In the genomic region with DNA sequence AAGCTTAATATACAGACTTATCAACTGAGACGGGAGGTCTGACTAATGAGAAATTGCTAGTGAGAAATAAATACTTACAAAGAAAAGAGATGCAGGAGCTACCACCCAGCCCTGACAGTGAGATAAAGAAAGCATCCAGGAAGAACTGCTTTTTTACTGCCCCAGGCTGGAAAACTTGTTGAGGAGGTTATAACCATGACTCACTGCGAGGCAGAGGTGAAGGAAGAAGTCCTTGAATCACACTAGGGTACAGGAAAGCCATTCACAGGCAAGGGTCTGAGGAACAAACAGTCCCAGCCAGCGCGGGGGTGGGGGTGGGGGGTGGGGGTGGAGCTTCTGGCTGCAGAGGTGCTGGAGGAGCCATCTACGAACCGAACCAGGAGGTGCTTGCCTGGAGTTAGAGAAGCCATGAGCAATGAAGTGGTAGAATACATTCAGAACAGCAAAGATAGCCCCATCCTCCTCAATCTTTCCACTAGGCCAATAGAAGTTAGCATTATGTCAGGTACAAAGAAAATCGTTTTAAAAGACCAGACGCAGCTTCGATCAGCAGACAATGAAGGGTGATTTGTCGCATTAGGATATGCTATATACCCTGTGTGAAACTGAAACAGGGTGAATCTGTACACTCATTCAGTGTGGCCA, we compare ENCODE assay signal across 13 mouse cellular contexts. TPM values are rescaled to one million over a fixed set of nuclear protein-coding genes. Genes with fewer than 3 reads are reported as not detected.
DNase-seq lines count a peak whose midpoint lies in the region; ATAC-seq lines count a peak whose summit lies in the region.
"Had no signal": no experiment of that assay in that cellular context is flagged by ENCODE, and none has a peak within 500 bp of the region (broad histone marks: within the 10 kb centered on the region; RNA-seq: fewer than 3 reads in every experiment).

No protein-coding gene starts in this region.

- H3K9me3 ChIP-seq in heart, embryonic 15.5 days (replicated peaks), result no peaks in the 10 kb centered on the region
- H3K9me3 ChIP-seq in neural tube, embryonic 11.5 days (ENCODE audit: control insufficient read depth, low read length), result no peaks in the 10 kb centered on the region
- no peaks in the 10 kb centered on the region for H3K9me3 ChIP-seq in neural tube, embryonic 15.5 days (replicated peaks)
- H3K9me3 ChIP-seq: embryonic facial prominence, embryonic 12.5 days had no signal

- no peaks in the 10 kb centered on the region for H3K4me1 ChIP-seq in heart, embryonic 15.5 days (replicated peaks)
- no peaks in the 10 kb centered on the region for H3K4me1 ChIP-seq in neural tube, embryonic 11.5 days (ENCODE audit: control insufficient read depth, insufficient read depth, low read length)
- 0 out of 2 replicates have a peak, but pooled peaks cover 2% of the 10 kb centered on the region for H3K4me1 ChIP-seq in neural tube, embryonic 15.5 days
- H3K4me1 ChIP-seq: embryonic facial prominence, embryonic 12.5 days had no signal

- H3K27ac ChIP-seq in heart, embryonic 15.5 days, result no peak overlapping the region
- H3K27ac ChIP-seq in neural tube, embryonic 11.5 days (ENCODE audit: low read depth, low read length), result no peak overlapping the region
- no peak overlapping the region for H3K27ac ChIP-seq in neural tube, embryonic 15.5 days (replicated peaks)
- H3K27ac ChIP-seq: embryonic facial prominence, embryonic 12.5 days; left cerebral cortex, adult 2 months had no signal

- ATAC-seq in heart, embryonic 15.5 days (replicated peaks; ENCODE audit: insufficient number of reproducible peaks, insufficient read depth, low FRiP score, low read depth), result no peak
- peak; percentile 45; the same call in 1 of the 2 replicates for ATAC-seq in neural tube, embryonic 11.5 days (ENCODE audit: insufficient read depth, low FRiP score, low TSS enrichment)
- ATAC-seq in neural tube, embryonic 15.5 days (ENCODE audit: low FRiP score), result no peak
- no peak for ATAC-seq in frontal cortex, adult (ENCODE audit: low TSS enrichment)

- WGBS in heart, embryonic 15.5 days, result 29% methylated on average over 10 of the region's 10 CpGs
- WGBS in neural tube, embryonic 11.5 days, result 31% methylated on average over 10 of the region's 10 CpGs
- 27% methylated on average over 10 of the region's 10 CpGs for whole genome bisulfite sequencing in neural tube, embryonic 15.5 days

- H3K4me2 ChIP-seq in heart, embryonic 15.5 days, result peak overlapping the region; percentile 21; the same call in 1 of the 2 replicates
- no peak overlapping the region for H3K4me2 ChIP-seq in neural tube, embryonic 11.5 days (ENCODE audit: low read depth)
- H3K4me2 ChIP-seq in neural tube, embryonic 15.5 days, result peak overlapping the region; percentile 19; the same call in 1 of the 2 replicates
- H3K4me2 ChIP-seq: embryonic facial prominence, embryonic 12.5 days had no signal

- no peak for DNase-seq in heart, adult 11 months
- no peak for DNase-seq in neural tube, embryonic 11.5 days (ENCODE audit: low spot score)
- DNase-seq in neural tube, embryonic 10.5 days (ENCODE audit: extremely low spot score, low spot score), result no peak
- DNase-seq in embryo, embryonic 11 days, result peak; percentile 10
- DNase-seq in spleen, postnatal 4 days (ENCODE audit: low spot score in 2 of 2), result no peak
- DNase-seq: kidney, adult 2 months; lung, postnatal 36 days; thymus, postnatal 36 days had no signal

- no peaks in the 10 kb centered on the region for H3K36me3 ChIP-seq in heart, embryonic 15.5 days
- no peaks in the 10 kb centered on the region for H3K36me3 ChIP-seq in neural tube, embryonic 11.5 days (ENCODE audit: control insufficient read depth, insufficient read depth, low read length)
- no peaks in the 10 kb centered on the region for H3K36me3 ChIP-seq in neural tube, embryonic 15.5 days
- H3K36me3 ChIP-seq: embryonic facial prominence, embryonic 12.5 days had no signal

- no peak overlapping the region for H3K9ac ChIP-seq in heart, embryonic 15.5 days
- H3K9ac ChIP-seq in neural tube, embryonic 11.5 days (ENCODE audit: low read length), result no peak overlapping the region
- H3K9ac ChIP-seq in neural tube, embryonic 15.5 days (replicated peaks), result no peak overlapping the region
- H3K9ac ChIP-seq: embryonic facial prominence, embryonic 12.5 days had no signal

- H3K27me3 ChIP-seq in heart, embryonic 15.5 days, result no peaks in the 10 kb centered on the region
- no peaks in the 10 kb centered on the region for H3K27me3 ChIP-seq in neural tube, embryonic 11.5 days (ENCODE audit: control insufficient read depth, insufficient read depth, low read length)
- H3K27me3 ChIP-seq in neural tube, embryonic 15.5 days (replicated peaks), result no peaks in the 10 kb centered on the region
- H3K27me3 ChIP-seq: embryonic facial prominence, embryonic 12.5 days had no signal

- H3K4me3 ChIP-seq in heart, embryonic 15.5 days, result no peak overlapping the region
- H3K4me3 ChIP-seq in neural tube, embryonic 11.5 days (ENCODE audit: low read depth, low read length), result no peak overlapping the region
- no peak overlapping the region for H3K4me3 ChIP-seq in neural tube, embryonic 15.5 days (replicated peaks)
- H3K4me3 ChIP-seq: embryonic facial prominence, embryonic 12.5 days; left cerebral cortex, adult 2 months had no signal

RNA-seq across cellular contexts. Expression of gene Bbx, which starts 30.2 kb away (rescaled TPM):
- 32.8 and 33.4 TPM in 2 replicates for polyA plus RNA-seq in heart, embryonic 15.5 days (2015; fragmentation: Nextera tagmentation; extraction: Ambion mirVana)
- 24.0 and 24.6 TPM in 2 replicates for polyA plus RNA-seq in neural tube, embryonic 11.5 days (2014; fragmentation: Nextera tagmentation; extraction: Ambion mirVana)
- 15.4 and 22.3 TPM in 2 replicates for polyA plus RNA-seq in neural tube, embryonic 15.5 days (2015; fragmentation: Nextera tagmentation; extraction: Ambion mirVana)
